Mouse (Mus musculus) limb, embryonic 15.5 days (tissue): Measurements from ENCODE around the gene Sult2b1. TPM values are rescaled to one million over a fixed set of nuclear protein-coding genes. Genes with fewer than 3 reads are reported as not detected.

Source experiments
- ATAC-seq: fragments of 200-750 bp; cut with Nextera tagmentation; 2 replicates; pipeline ENCODE4 v1.8.0; 2017; ENCODE audit warnings: low read depth, moderate TSS enrichment; ENCODE audit not compliant: insufficient number of reproducible peaks, low FRiP score, low TSS enrichment
- H3K27ac ChIP-seq: fragments of 300-500 bp; sonication (generic); 2 replicates; pipeline ENCODE4 v1.5.1; 2015; ENCODE audit warnings: moderate library complexity, mild to moderate bottlenecking, inconsistent platforms
- H3K27me3 ChIP-seq: fragments of 300-500 bp; sonication (generic); 2 replicates; pipeline ENCODE4 v1.6.1; 2015; ENCODE audit warnings: inconsistent platforms
- H3K36me3 ChIP-seq: fragments of 300-500 bp; sonication (generic); 2 replicates; pipeline ENCODE4 v1.6.1; 2015; ENCODE audit warnings: inconsistent platforms
- H3K4me1 ChIP-seq: fragments of 300-500 bp; sonication (generic); 2 replicates; pipeline ENCODE4 v1.6.1; 2015; ENCODE audit warnings: inconsistent platforms
- H3K4me2 ChIP-seq: fragments of 300-500 bp; sonication (generic); 2 replicates; pipeline ENCODE4 v1.6.1; 2015; ENCODE audit warnings: mild to moderate bottlenecking, inconsistent platforms
- H3K4me3 ChIP-seq: fragments of 300-500 bp; sonication (generic); 2 replicates; pipeline ENCODE4 v1.5.1; 2015; ENCODE audit warnings: mild to moderate bottlenecking, inconsistent platforms
- H3K9ac ChIP-seq: fragments of 300-500 bp; sonication (generic); 2 replicates; pipeline ENCODE4 v1.6.1; 2015; ENCODE audit warnings: inconsistent platforms
- H3K9me3 ChIP-seq: fragments of 300-500 bp; sonication (generic); 2 replicates; pipeline ENCODE4 v1.6.1; 2016; ENCODE audit warnings: inconsistent platforms
- WGBS: fragments of 180-500 bp; shearing (Covaris S2); methylation state at CpG from one replicate; pipeline ENCODE4 v1.1.7; 2015; 5-methylcytosine and 5-hydroxymethylcytosine counted together
- polyA plus RNA-seq: library from polyadenylated mRNA; unstranded; fragments of >200 nt; fragmentation: Nextera tagmentation; extraction: Ambion mirVana; gene quantifications from 2 replicates; pipeline ENCODE4 v1.2.1, GENCODE M21; 2015

Sult2b1 gene
- polyA plus RNA-seq, 1 experiment from 2014 or later = 82.1 TPM

GRCm38 (mm10) chr7:45786661-45787413, 2.4 kb upstream of the Sult2b1 start:
- Histone ChIP-seq H3K4me3 (peak overlapping the region; percentile 67), H3K9ac (no peak overlapping the region), H3K4me1 (peaks cover 41% of the 10 kb centered on the region), H3K9me3 (no peaks in the 10 kb centered on the region; the same call in 1 of the 2 replicates), H3K4me2 (peak overlapping the region; percentile 95), H3K27ac (no peak overlapping the region), H3K27me3 (no peaks in the 10 kb centered on the region), H3K36me3 (peaks cover 32% of the 10 kb centered on the region)
- peak; percentile 36; the same call in 1 of the 2 replicates for ATAC-seq
- WGBS = 6% methylated on average over 15 of the region's 17 CpGs

- peak overlapping the region; percentile 95 for H3K4me2 ChIP-seq
- no peaks in the 10 kb centered on the region; the same call in 1 of the 2 replicates for H3K9me3 ChIP-seq
- no peaks in the 10 kb centered on the region for H3K27me3 ChIP-seq
- H3K9ac ChIP-seq = peak overlapping the region; percentile 58
- WGBS = 2% methylated on average over 14 of the region's 14 CpGs
- H3K36me3 ChIP-seq = peaks cover 29% of the 10 kb centered on the region
- H3K4me3 ChIP-seq = peak overlapping the region; percentile 67
- ATAC-seq = peak; percentile 64
- H3K4me1 ChIP-seq = peaks cover 41% of the 10 kb centered on the region
- H3K27ac ChIP-seq = no peak overlapping the region
These were observed 1.7 kb upstream of the Sult2b1 start for GRCm38 (mm10) chr7:45786136-45786578.

GRCm38 (mm10) chr7:45785388-45786135, 1.1 kb upstream of the Sult2b1 start:
- under 1% methylated on average over 34 of the region's 42 CpGs for WGBS
- peak; percentile 24; the same call in 1 of the 2 replicates for ATAC-seq

GRCm38 (mm10) chr7:45783511-45784091, 868 bp downstream of the Sult2b1 start, which contains the start of gene Lmtk3:
Gene Lmtk3 (plus strand): TSS chr7:45783738.
- Histone ChIP-seq H3K4me3 (peak within 1 kb of the TSS; percentile 59), H3K9me3 (no peaks in the 10 kb centered on the region), H3K27me3 (0 out of 2 replicates have a peak, but pooled peaks cover 2% of the 10 kb centered on the region), H3K36me3 (peaks cover 8% of the 10 kb centered on the region; the same call in 1 of the 2 replicates), H3K4me1 (peaks cover 47% of the 10 kb centered on the region), H3K27ac (peak within 1 kb of the TSS; percentile 5; the same call in 1 of the 2 replicates), H3K4me2 (peak within 1 kb of the TSS; percentile 87), H3K9ac (peak within 1 kb of the TSS; percentile 41)
- WGBS = 0% methylated on average over 38 of the region's 38 CpGs
- ATAC-seq = no peak

More at GRCm38 (mm10) chr7:45785388-45786135, 1.1 kb upstream of the Sult2b1 start:
- peak overlapping the region; percentile 95 for H3K4me2 ChIP-seq
- H3K9me3 ChIP-seq = no peaks in the 10 kb centered on the region; the same call in 1 of the 2 replicates
- peaks cover 41% of the 10 kb centered on the region for H3K4me1 ChIP-seq
- H3K4me3 ChIP-seq = peak overlapping the region; percentile 67
- H3K27me3 ChIP-seq = no peaks in the 10 kb centered on the region
- H3K9ac ChIP-seq = peak overlapping the region; percentile 58
- peaks cover 26% of the 10 kb centered on the region for H3K36me3 ChIP-seq
- H3K27ac ChIP-seq = peak overlapping the region; percentile 50

GRCm38 (mm10) chr7:45782271-45782670, 2.2 kb downstream of the Sult2b1 start:
- 61% methylated on average over 4 of the region's 4 CpGs for WGBS
- no peak overlapping the region for H3K9ac ChIP-seq

GRCm38 (mm10) chr7:45779081-45779641, 5.3 kb downstream of the Sult2b1 start:
- WGBS = 26% methylated on average over 22 of the region's 22 CpGs
- peak overlapping the region; percentile 24; the same call in 1 of the 2 replicates for H3K4me2 ChIP-seq
- peaks cover 15% of the 10 kb centered on the region for H3K4me1 ChIP-seq
- H3K4me3 ChIP-seq = no peak overlapping the region
- H3K36me3 ChIP-seq = no peaks in the 10 kb centered on the region
- ATAC-seq = peak; percentile 54; the same call in 1 of the 2 replicates
- H3K27me3 ChIP-seq = 0 out of 2 replicates have a peak, but pooled peaks cover 2% of the 10 kb centered on the region
- H3K27ac ChIP-seq = no peak overlapping the region
- no peak overlapping the region for H3K9ac ChIP-seq
- H3K9me3 ChIP-seq = no peaks in the 10 kb centered on the region

More at GRCm38 (mm10) chr7:45782271-45782670, 2.2 kb downstream of the Sult2b1 start:
- H3K9me3 ChIP-seq = no peaks in the 10 kb centered on the region
- no peak for ATAC-seq
- H3K36me3 ChIP-seq = no peaks in the 10 kb centered on the region
- H3K27me3 ChIP-seq = 0 out of 2 replicates have a peak, but pooled peaks cover 2% of the 10 kb centered on the region
- no peak overlapping the region for H3K4me3 ChIP-seq
- H3K27ac ChIP-seq = no peak overlapping the region
- H3K4me2 ChIP-seq = no peak overlapping the region
- H3K4me1 ChIP-seq = peaks cover 45% of the 10 kb centered on the region

- 72% methylated on average over 7 of the region's 7 CpGs for WGBS
- no peak for ATAC-seq
- Histone ChIP-seq H3K9ac (no peak overlapping the region), H3K27ac (no peak overlapping the region), H3K4me1 (peaks cover 6% of the 10 kb centered on the region), H3K4me2 (no peak overlapping the region), H3K9me3 (no peaks in the 10 kb centered on the region), H3K4me3 (no peak overlapping the region), H3K27me3 (0 out of 2 replicates have a peak, but pooled peaks cover 7% of the 10 kb centered on the region), H3K36me3 (no peaks in the 10 kb centered on the region)
These were observed 9.2 kb downstream of the Sult2b1 start for GRCm38 (mm10) chr7:45775237-45775636.

GRCm38 (mm10) chr7:45771101-45771500, 13.4 kb downstream of the Sult2b1 start:
- H3K36me3 ChIP-seq = no peaks in the 10 kb centered on the region
- no peak overlapping the region for H3K4me3 ChIP-seq
- H3K9me3 ChIP-seq = no peaks in the 10 kb centered on the region
- H3K9ac ChIP-seq = no peak overlapping the region
- H3K27me3 ChIP-seq = 0 out of 2 replicates have a peak, but pooled peaks cover 5% of the 10 kb centered on the region
- no peak for ATAC-seq
- 55% methylated on average over 4 of the region's 4 CpGs for WGBS
- 0 out of 2 replicates have a peak, but pooled peaks cover 2% of the 10 kb centered on the region for H3K4me1 ChIP-seq
- no peak overlapping the region for H3K4me2 ChIP-seq
- peak overlapping the region; percentile 54 for H3K27ac ChIP-seq

GRCm38 (mm10) chr7:45770427-45771082, 13.9 kb downstream of the Sult2b1 start:
- no peak overlapping the region for H3K4me3 ChIP-seq
- no peaks in the 10 kb centered on the region for H3K9me3 ChIP-seq
- WGBS = 61% methylated on average over 8 of the region's 8 CpGs
- H3K9ac ChIP-seq = no peak overlapping the region
- no peaks in the 10 kb centered on the region for H3K36me3 ChIP-seq
- H3K27ac ChIP-seq = peak overlapping the region; percentile 54; the same call in 1 of the 2 replicates
- no peak overlapping the region for H3K4me2 ChIP-seq
- H3K27me3 ChIP-seq = 0 out of 2 replicates have a peak, but pooled peaks cover 5% of the 10 kb centered on the region
- 0 out of 2 replicates have a peak, but pooled peaks cover 7% of the 10 kb centered on the region for H3K4me1 ChIP-seq
- no peak for ATAC-seq

GRCm38 (mm10) chr7:45767500-45767899, 17.0 kb downstream of the Sult2b1 start:
- WGBS = 92% methylated on average over 6 of the region's 6 CpGs
- Histone ChIP-seq H3K4me1 (0 out of 2 replicates have a peak, but pooled peaks cover 7% of the 10 kb centered on the region), H3K9ac (no peak overlapping the region), H3K27ac (no peak overlapping the region), H3K4me2 (no peak overlapping the region), H3K27me3 (no peaks in the 10 kb centered on the region), H3K36me3 (no peaks in the 10 kb centered on the region), H3K9me3 (no peaks in the 10 kb centered on the region), H3K4me3 (no peak overlapping the region)
- ATAC-seq = no peak
